Mouse (Mus musculus) adrenal gland, postnatal 4 days (tissue): ENCODE data around the gene Hacd3. TPM values are rescaled to one million over a fixed set of nuclear protein-coding genes. Genes with fewer than 3 reads are reported as not detected.
A peak's percentile ranks its signal among the peaks of the same experiment; 100 is the strongest.
"Not testable (repeated sequence)": the region's sequence is repeated elsewhere in the genome, so short reads cannot be mapped to it uniquely, and the experiment has no call there.

Source experiments
- DNase-seq, 2 experiments: peaks; one replicate each; pipeline ENCODE4 v3.0.0; 2021 to 2022; ENCODE audit warnings: low spot score in 2 of 2, mixed read lengths in 2 of 2
- total RNA-seq, 2 experiments: library from RNA; stranded (reverse); gene quantifications; 2 replicates each; pipeline ENCODE4 v1.2.3; 2021

Hacd3 gene
- total RNA-seq, 2 experiments from 2014 or later, result 201 to 209 TPM

DNA sequence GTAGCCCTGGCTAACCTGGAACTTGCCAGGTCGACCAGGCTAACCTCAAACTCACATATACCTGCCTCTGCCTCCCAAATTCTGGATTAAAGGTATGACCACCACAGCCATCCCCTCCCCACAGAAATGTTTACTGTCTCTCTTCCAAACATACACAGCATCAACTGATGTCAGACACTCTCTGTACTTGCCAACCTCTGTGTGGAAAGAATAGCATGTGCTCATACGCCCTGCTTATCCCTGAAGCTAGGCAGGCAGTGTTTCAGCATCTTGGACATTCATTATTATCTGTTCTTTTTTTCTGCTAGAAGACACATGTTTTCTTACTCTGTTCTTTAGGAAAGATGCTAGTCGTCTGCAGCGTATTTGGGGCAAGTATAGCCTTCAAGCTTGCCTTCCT, 3.6 kb downstream of the Hacd3 start:
- no peak for DNase-seq

DNA sequence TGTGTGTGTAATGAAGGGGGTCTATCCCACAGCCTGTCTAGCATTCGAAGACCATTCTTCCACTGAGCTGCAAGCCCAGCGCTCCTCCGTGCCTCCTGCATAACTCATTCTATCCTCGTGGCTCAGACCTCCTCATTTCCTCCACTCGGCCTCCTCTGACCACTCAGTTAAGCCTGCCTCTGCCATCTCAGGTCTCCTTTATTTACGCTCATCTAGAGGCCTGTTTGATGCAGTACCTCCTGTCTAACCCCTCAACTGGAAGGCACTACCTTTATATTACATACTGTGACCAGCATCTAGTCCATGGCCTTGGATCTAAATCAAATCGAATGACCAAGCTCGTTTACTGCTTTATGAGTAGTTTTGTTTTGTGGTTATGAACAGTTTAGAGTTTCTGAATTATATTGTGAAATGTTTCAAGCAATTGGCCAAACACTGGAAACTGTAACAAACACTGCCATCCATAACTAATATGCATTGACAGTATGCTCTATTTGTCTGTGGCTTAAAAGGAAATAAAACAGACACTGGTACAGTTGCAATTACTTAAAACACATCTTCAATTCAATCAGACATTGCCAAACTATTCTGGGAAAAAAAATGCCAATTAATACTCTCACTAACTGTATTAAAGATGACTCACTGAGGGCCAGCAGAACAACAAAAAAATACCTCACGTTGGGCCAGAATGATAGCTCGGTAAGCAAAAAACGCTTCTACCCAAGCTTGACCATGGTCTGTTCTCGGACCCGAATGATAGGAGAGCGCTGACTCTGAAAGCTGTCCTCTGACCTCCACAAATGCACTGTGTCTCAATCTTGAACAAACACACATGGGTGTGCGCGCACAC, 4.3 kb downstream of the Hacd3 start:
- DNase-seq, result no peak

DNA sequence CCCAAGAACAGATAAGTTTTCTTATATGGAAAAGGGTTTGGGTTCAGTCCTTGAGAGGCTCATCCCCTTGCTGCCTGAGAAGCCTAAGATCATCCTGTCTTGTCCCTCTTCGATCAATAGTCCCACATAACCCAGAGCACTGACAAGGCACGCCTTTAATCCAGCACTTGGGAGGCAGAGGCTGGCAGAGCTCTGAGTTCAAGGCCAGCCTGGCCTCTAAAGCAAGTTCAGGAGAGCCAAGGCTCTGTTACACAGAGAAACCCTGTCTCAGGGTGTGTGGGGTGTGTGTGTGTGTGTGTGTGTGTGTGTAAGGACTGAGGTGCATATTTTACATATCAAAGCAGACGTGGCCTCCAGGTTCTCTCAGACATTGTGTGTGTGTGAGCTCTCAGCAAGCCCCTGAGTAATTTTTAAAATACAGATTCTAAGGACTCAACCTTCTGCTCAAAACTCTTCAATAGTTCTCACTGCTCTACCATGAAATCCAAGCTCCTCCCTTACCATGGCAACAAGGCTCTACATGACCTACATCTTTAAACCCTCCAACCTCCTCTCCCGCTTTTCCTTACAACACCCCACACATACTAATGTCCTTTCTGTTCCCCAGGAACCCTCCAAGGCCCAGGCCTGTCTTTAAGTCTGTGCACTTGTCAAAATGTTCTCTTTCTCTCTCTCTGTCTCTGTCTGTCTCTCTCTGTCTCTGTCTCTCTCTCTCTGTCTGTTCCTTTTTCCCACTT, 5.1 kb downstream of the Hacd3 start:
- no peak for DNase-seq

DNA sequence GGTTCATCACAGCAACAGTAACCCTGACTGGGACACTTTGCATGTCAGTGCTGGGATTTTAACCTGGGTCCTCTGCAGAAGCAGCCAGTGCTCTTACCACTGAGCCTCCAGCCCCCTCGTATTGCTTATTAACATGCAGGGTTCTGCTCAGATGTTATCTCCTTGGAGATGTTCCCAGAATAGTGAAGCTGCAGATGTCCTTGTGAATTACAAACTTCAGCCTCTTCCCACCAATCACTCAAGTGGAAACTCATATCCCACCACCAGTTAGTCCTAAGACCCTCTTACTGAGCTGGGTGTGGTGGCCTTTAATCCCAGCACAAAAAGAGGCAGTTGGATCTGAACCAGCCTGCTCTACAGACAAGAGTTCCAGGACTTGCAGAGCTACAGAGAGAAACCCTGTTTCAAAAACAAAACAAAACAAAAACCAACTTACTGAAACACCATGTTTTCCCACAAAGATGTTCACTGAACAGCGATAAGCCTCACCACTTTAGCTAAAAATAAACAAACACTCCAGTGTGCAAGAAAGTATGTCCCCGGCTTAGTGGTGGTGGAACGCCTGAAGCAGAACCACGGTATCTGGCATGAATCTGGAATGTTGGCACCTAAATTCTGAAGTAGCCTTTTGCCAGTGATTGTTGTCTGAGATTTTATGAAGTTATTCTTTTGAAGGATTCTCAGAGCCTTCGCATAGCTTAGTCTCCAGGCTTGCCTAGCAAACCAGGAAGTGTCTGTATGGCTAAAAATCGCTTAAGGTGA, 5.9 kb downstream of the Hacd3 start:
- DNase-seq, result no peak

DNA sequence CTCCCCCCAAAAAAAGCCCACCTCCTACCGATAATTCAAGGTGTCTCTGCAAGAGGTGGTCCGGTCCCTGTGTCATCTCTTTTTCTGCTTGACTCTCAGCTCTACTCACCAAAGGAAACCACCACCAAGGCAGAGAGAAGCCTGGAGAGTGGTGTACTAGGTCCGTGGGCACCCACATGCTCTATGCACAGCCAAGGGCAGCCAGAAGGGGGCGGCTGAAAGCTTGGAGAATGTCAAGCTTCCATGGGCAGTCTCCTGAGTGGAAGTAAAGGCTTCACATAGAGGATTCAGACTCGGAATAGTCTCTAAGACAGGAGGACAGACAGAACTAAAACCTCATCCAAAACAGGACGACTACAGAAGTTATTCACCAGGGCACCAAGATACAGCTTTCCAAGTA, 10.2 kb downstream of the Hacd3 start:
- peak in 1 of 2 experiments; percentile 40 for DNase-seq

DNA sequence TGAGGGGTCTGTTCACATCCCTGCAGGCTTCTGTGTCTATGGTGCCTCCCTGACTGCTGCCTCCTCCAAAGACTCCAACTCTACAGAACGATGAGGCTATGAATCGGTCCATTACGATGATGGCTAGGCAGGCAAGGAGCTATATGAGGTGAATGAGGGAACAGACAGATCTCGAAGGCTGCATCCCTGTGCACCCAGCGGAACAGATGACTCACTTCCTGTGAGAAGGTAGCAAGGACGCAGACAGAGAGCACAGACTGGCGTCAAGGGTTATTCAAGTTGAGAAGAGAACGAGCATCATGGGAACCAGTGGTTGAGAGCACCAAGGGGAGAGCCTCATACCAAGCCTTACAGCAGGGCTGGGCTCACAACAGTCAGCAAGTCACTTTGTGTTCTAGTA, 10.9 kb downstream of the Hacd3 start:
- no peak for DNase-seq

DNA sequence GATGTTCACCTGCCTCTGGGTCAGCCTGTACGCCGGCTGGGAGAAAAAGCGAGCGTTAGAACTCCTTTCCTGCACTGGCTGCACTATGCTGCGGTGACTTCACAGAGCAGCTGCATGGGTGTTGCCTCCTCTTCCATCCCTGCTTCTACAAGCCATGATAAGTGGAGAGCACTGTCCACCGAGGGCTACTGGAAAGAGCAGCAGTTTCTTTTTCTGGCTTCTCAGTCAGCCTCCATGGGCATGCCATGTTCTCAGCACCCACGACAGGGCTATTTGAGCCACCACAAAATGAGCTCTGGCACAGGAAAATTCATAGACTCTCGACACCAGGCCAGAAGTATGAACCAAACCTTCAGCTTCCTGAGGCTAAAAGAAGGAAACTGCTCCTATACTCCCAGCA, 15.8 kb downstream of the Hacd3 start:
- DNase-seq, result no peak

DNA sequence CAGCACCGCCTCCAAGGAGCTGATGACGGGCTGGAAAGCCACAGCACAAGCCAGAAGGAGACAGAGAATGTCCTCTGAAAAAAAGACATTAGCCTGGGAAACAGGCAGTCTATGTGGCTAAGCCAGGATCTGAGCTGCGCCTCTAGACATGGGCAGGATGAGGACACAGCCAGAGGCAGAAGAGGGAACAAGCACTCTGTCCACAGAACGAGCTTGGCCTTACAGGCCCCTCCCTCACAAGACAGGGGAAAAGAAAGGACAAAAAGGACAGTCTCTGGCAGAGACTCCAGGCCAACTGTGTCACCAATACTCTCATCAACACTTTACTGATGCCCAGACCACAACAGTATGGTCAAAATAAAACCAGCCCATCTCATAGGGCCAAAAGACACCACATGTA, 20.0 kb downstream of the Hacd3 start:
- no peak for DNase-seq

DNA sequence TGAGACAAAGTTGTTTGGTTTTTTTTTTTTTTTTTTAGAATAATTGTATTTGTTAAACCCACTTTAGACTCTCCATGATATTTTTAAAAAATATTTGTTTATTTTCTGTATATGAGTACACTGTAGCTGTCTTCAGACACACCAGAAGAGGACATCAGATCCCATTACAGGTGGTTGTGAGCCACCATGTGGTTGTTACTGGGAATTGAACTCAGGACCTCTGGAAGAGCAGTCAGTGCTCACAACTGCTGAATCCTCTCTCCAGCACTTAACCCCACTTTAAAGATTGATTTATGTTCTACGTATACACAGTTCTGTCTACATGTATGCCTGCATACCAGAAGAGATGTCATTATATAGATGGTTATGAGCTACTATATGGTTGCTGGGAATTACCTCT, 26.0 kb downstream of the Hacd3 start:
- DNase-seq, result not testable (repeated sequence)

DNA sequence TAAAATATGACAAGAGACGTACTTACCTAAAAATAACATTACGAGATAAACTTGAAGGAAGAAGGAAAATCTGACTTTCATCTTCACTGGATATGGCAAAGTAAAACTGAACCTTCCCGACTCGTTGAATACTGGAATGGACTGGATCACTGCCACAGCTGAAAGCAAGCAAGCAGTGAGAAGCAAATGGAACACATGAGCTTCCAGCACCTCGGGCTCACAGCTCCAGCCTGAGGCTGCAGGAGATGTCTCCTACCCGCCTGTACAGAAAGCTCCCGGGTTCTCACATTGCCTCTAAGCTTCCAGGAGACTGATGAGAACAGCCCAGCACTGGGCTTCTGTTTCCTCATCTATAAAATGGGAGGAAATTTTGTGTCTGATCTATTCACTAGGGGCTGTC, 31.2 kb downstream of the Hacd3 start:
- no peak for DNase-seq

DNA sequence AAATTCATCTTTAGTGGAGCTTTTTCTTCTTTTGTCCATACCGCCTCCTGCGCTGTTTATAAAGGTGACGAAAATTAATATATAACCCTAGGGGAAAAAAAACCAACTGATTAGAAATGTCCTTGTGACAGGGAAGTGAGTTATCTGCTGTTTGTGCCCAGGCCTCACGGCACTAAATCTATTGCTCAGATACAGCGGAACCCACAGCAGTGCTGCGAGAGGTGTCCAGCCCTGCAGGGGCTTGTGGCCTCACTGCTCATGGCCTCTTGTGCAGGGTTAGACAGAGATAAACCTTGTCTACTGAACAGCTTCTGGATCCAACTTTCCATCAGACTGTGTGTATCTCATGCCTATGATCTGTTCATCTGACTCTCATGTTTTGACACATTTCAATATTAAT, 33.0 kb downstream of the Hacd3 start:
- no peak for DNase-seq

DNA sequence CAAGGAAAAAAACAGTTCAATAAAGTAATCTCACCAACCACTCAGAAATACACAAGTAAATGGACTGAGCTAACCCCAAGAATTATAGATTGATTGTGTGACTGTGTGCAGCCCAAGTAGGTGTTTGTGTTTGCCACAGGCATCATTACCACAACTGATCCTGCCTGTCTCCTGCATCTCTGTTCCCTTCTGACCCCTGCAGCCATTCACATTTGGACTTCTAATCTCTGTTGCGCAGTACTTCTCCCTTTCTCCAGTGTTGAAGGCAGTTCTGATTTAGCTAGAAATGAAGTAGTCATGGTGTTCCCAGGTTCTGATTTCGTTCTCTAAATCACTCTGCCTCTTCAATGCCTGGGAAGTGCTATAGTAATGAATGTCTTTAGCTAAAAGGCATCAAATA, 33.8 kb downstream of the Hacd3 start:
- DNase-seq, result no peak

DNA sequence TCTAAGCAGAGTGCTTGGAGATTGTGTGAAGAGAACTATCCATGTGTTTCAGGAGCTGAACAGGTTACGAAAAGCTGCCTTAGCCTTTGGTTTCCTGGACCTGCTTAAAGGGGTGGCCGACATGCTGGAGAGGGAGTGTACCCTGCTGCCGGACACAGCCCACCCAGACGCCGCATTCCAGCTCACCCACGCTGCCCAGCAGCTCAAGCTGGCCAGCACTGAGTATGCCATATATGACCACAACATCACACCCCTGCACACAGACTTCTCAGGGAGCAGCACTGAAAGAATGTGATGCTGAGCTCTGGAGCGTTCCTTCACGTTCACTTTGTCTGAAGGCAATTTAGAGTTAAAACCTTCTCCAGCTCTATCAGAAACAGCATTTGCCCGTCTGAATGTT, 35.7 kb downstream of the Hacd3 start:
- DNase-seq, result no peak

DNA sequence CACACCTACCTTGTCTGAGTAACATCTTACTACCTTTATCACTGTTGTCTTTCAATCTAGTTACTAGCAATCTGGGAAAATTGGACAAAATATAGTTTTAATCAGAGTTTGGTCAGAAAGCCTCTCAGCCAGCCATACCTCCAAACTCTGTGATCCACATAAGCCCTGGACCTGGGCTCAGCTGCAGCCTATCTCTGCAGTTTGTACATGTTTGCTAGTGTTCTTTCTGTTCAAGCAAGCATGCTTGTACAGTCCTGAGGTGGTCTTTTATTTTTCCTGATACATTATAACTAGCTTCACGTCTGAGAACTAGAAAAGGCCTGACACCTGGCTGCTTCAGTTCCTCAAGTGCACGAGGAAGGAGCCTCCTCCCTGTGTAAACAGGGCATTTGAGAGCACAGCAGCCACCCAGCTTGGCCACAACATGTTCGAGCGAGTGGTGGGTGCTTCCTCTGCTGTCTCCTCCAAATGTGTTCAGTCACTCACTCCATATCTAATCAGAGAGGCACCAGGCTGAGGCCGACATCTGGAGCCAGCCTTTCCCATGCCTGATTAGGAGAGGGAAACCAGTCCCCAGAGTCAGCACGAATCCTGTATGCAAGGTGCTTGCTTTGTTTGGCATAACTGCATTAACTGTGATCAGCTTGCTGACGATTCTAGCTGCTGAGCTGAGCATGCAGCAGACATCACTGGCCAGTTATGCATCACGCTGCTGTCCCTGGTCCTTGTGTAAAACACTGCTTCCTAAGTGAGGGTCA, 36.3 kb downstream of the Hacd3 start:
- no peak for DNase-seq

DNA sequence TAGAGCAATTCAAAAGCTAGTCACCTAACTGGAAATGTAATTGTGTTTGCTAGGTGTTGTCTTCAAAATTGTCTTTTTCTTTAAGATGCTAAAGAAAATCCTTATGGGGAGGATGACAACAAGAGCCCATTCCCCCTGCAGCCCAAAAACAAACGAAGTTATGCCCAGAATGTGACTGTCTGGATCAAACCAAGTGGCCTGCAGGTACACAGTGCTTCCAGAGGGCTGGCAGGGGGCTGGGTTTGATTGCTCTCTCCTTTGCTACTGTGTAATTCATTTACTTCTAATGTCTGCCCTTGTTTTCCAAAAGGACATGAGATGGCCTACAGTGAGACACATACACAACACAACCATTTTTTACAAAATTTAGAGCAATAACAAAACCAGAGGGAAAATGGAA, 39.6 kb downstream of the Hacd3 start:
- no peak for DNase-seq

DNA sequence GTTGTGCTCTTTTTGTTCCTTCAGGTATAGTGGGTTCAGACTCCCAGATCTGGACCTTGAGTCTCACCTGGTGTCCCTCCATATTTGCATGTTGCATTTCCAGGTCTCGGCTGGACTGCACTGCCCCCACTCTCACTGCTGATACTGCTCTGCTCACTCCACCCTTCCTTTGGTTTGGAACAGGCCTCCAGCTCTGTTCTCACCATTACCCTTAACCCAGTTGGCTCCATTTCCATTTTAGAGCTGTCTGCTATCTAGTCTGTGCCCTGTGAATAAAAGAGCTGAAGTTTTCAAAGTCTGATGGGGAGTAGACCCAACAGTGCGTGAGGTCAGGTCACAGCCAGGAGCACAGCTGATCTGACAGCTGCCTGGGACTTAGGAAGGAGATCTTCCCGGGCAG, 40.9 kb downstream of the Hacd3 start:
- DNase-seq, result no peak

DNA sequence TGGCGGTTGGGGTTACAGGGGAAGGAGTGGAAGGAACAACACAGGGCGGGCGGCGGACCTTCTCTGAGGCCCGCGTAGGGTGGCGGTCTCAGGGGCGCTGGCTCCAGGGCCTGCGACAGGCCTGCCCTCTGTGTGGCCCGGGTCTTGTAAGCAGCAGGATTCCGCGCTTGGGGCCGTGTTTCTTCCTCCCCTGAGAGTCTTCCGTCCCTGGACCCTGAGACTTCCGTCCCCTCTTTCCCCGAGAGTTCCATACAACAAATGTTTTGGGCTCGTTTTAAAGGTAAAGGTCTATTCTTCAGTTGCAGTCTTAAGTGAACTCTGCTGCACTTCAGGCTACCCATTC, 60.5 kb downstream of the Hacd3 start:
- DNase-seq, result no peak

DNA sequence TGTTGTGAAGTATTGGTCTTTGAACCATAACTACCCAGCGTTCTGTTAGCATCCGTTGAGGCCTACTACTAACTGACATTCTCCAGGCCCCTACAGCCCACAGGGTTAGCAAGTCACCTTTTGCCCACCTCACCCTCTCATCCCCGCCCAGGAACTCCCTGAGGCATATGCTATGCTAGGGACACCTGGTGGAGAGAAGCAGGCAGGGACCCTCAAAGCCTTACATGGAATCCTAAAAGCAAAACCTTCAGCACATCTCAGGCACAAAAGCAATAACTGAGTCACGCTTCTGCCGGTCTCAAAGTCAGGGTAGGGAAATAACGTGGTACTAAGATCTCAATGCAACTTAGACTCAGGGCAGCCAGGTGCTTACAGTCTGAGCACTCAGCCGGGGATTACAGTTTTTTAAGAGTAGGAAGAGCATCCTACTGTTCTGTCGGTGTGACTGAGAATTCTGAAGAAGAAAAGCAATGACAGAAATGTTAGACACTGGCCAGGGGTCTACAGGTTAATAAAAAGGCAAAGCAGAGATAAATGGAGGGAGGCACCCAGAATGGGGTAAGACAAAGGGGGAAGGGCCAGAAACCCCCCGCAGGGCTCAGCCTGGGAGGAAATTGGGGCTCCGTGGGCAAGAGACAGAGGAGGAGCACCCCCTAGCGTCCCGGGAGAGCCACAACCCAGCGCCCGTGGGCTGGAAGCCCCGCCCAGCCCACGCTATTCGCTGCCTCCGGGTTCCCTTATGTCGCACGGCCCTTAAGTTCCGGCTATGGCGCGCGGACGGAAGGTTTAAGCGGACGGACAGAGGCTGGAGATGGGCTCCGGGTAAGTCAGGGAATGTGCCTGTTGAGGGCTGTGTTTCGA, 61.1 kb downstream of the Hacd3 start, which contains the start of gene Ints14:
TSS of gene Ints14 (plus strand) at position 789 of the 861 bp plus-strand sequence.
- peak; percentile 93 to 95 for DNase-seq

DNA sequence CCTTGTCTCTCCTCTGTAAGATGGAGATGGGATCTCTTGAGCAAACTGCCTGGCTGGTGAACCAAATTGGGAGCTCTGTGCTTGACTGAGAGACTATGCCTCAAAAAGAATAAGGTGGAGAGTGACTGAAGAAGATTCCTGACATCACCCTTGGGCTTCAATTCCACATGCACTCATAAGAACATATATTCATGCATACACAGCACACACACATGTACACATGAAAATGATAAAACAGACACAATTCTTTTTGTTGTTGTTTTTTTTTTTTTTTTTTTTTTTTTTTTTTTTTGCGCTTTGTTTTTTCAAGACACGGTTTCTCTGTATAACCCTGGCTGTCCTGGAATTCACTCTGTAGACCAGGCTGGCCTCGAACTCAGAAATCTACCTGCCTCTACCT, 64.2 kb downstream of the Hacd3 start:
- DNase-seq, result no peak

DNA sequence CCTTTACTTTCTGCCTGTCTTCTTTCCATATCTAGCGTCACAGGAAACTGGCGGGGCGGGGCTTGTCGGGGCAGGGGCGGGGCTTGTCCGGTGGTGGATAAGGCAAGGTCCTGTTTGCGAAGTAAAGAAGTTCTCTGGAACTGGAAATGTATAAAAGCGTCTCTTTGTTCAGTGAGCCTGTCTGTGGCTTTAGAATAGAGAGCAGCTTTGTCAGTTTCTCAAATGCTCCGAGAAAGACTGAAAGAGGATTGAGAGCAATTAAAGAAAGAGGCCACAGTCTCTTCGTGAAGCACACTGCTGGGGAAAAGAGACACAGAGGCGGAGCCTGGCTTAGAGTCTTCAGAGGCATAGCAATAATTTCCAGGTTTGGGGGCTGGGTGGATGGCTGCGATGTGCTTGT, 65.2 kb downstream of the Hacd3 start:
- DNase-seq, result no peak
